Mouse (Mus musculus) small intestine, adult 2 months (tissue): ENCODE results near the gene Adipor2.

Experiments used
- CTCF ChIP-seq: fragments of 200-500 bp; IDR thresholded peaks from 2 replicates; pipeline ENCODE4 v1.5.1; 2012; ENCODE audit warnings: low read depth, mild to moderate bottlenecking, control low read depth, inconsistent platforms, low read length, moderate library complexity, mixed read lengths; ENCODE audit not compliant: insufficient replicate concordance, insufficient read length; ENCODE audit errors: extremely low read depth
- POLR2A ChIP-seq: fragments of 200-500 bp; IDR thresholded peaks from 2 replicates; pipeline ENCODE4 v1.6.1; 2012; ENCODE audit warnings: low read depth, mild to moderate bottlenecking, control low read depth, inconsistent platforms, low read length, moderate library complexity

- TF ChIP-seq CTCF (no peak), POLR2A (no peak)
These were observed 107.3 kb downstream of the Adipor2 start for GRCm38 (mm10) chr6:119310176-119310575.
